Mouse (Mus musculus) spleen, postnatal 36 days (tissue): ENCODE measurements around the gene Olfr748.
"Not testable (repeated sequence)": the region's sequence is repeated elsewhere in the genome, so short reads cannot be mapped to it uniquely, and the experiment has no call there.

Source experiments
- DNase-seq, 2 experiments: peaks; one replicate each; pipeline ENCODE4 v3.0.0; 2022; ENCODE audit warnings: low spot score in 2 of 2, mixed read lengths in 1 of 2

Olfr748 gene

GRCm38 (mm10) chr14:50707073-50707472, at the start of gene Olfr748:
Gene Olfr748 (plus strand): TSS chr14:50707373.
- DNase-seq, result no peak

- DNase-seq, result no peak
Measured at GRCm38 (mm10) chr14:50693106-50693505, 14.1 kb upstream of the Olfr748 start, which contains the start of gene Olfr747. Gene Olfr747 (minus strand): TSS chr14:50693206.

GRCm38 (mm10) chr14:50719875-50720274, 12.7 kb downstream of the Olfr748 start:
- DNase-seq, result not testable (repeated sequence)

- not testable (repeated sequence) for DNase-seq
Measured at GRCm38 (mm10) chr14:50722371-50722770, 15.2 kb downstream of the Olfr748 start.

GRCm38 (mm10) chr14:50740334-50740733, 33.2 kb downstream of the Olfr748 start:
- no peak for DNase-seq

- no peak for DNase-seq
Measured at GRCm38 (mm10) chr14:50741584-50741983, 34.4 kb downstream of the Olfr748 start.

GRCm38 (mm10) chr14:50744994-50745393, 37.8 kb downstream of the Olfr748 start, which contains the start of gene Olfr749:
Gene Olfr749 (minus strand): TSS chr14:50745094.
- no peak for DNase-seq

- DNase-seq, result no peak
Measured at GRCm38 (mm10) chr14:50758416-50759085, 51.4 kb downstream of the Olfr748 start.
